Mouse (Mus musculus) T-helper 17 cell (primary cell): ENCODE data around the gene Ugt8a.

Source experiments
- in situ Hi-C, 2 experiments: fragments of 300-600 bp; cut with MboI, MseI; formaldehyde crosslinking; loops; 1 replicate in 1 of 2; 2 replicates in 1 of 2; pipeline ENCODE4 v1.15.1; 2025; ENCODE audit warnings: high pct_unique_total_duplicates in 2 of 2

Gene Ugt8a

GRCm38 (mm10) chr3:125869873-125870272 is 68.5 kb downstream of the Ugt8a start:
- in situ Hi-C loops: no loop called here

GRCm38 (mm10) chr3:125861601-125862000 is 76.8 kb downstream of the Ugt8a start:
- in situ Hi-C loops: no loop called here

GRCm38 (mm10) chr3:125849163-125849872 is 89.1 kb downstream of the Ugt8a start:
- in situ Hi-C loops: no loop called here

- in situ Hi-C loops: no loop called here
Measured at GRCm38 (mm10) chr3:125828051-125828450, 110.4 kb downstream of the Ugt8a start.

- in situ Hi-C loops: no loop called here
Measured at GRCm38 (mm10) chr3:125827256-125827655, 111.2 kb downstream of the Ugt8a start.

GRCm38 (mm10) chr3:125819741-125820140 is 118.7 kb downstream of the Ugt8a start:
- in situ Hi-C loops: no loop called here
